Mouse (Mus musculus): Measurements from ENCODE around the gene Pak3.

DNA sequence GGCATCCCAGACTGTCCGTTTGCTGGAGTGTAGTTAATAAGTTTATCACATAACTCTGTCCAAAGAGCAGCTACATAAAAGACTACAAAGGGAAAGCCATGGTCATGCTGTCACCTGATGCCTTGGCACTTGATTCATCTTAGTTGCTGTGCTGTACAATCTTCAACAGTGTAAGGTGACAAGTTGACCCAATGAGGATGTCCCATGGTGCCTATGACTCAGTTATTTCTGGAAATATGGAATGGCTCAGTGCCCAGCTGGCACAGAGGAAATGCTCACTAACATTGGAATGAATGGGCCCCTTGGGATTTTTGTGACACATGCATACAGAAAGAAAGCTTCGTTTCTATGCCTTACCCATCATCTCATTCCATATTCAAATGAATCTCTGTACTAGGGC, 55.3 kb downstream of the Pak3 start:
- TF ChIP-seq CTCF (IDR thresholded peaks at IDR 0.05; ENCODE audit: low read depth), result no peak
- TF ChIP-seq EP300 (IDR thresholded peaks at IDR 0.05; ENCODE audit: low read depth), result no peak
